In the genomic region with DNA sequence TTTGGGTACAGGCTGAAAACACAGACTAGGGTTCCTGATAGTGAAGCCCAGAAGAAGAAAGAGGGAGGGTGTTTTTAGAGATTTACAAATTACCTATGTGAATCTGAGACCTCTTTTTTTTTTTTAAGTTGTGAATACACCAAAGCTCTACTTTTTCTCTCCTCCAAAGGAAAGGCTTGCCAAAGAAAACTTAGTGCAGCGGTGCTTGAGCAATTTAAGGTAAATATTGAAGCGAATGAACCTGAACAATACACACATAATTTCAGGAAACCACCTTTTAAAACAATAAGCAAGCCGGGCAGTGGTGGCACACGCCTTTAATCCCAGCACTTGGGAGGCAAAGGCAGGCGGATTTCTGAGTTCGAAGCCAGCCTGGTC, we compare ENCODE assay signal across 8 mouse cellular contexts. TPM values are rescaled to one million over a fixed set of nuclear protein-coding genes. Genes with fewer than 3 reads are reported as not detected.
A peak's percentile ranks its signal among the peaks of the same experiment; 100 is the strongest.
DNase-seq lines count a peak whose midpoint lies in the region; ATAC-seq and TF ChIP-seq lines count a peak whose summit lies in the region.

No protein-coding gene starts in this region.

- H3K9me3 ChIP-seq in heart, embryonic 10.5 days = no peaks in the 10 kb centered on the region
- no peaks in the 10 kb centered on the region for H3K9me3 ChIP-seq in ES-Bruce4 (replicated peaks; ENCODE audit: control insufficient read depth, insufficient read depth, low read length, poor library complexity, severe bottlenecking)
- no peaks in the 10 kb centered on the region for H3K9me3 ChIP-seq in heart, embryonic 16.5 days (replicated peaks; ENCODE audit: control insufficient read depth, low read length)
- H3K9me3 ChIP-seq in lung, embryonic 16.5 days (ENCODE audit: control insufficient read depth, low read length) = no peaks in the 10 kb centered on the region

- intact Hi-C loops in heart, postnatal 10 days (cut with DNase I) = loop anchor here (2.0 to 5.0 kb wide), 3 partner anchors 56 to 206 kb away; a partner anchor contains a TSS

- H3K27me3 ChIP-seq in heart, embryonic 10.5 days (ENCODE audit: insufficient read depth, poor library complexity, severe bottlenecking) = no peaks in the 10 kb centered on the region
- no peaks in the 10 kb centered on the region for H3K27me3 ChIP-seq in ES-Bruce4 (ENCODE audit: control insufficient read depth, insufficient read depth, low read length, poor library complexity, severe bottlenecking)
- no peaks in the 10 kb centered on the region for H3K27me3 ChIP-seq in heart, embryonic 16.5 days (ENCODE audit: control insufficient read depth, insufficient read depth, low read length)
- H3K27me3 ChIP-seq in lung, embryonic 16.5 days (ENCODE audit: control insufficient read depth, insufficient read depth, low read depth, low read length) = no peaks in the 10 kb centered on the region

- 19% methylated on average over 6 of the region's 6 CpGs for WGBS in heart, embryonic 10.5 days
- 18% methylated on average over 6 of the region's 6 CpGs for WGBS in heart, embryonic 16.5 days
- WGBS in lung, embryonic 16.5 days = 13% methylated on average over 6 of the region's 6 CpGs

- H3K4me2 ChIP-seq in heart, embryonic 16.5 days (ENCODE audit: low read depth, low read length) = peak overlapping the region; percentile 64
- peak overlapping the region; percentile 75 for H3K4me2 ChIP-seq in lung, embryonic 16.5 days (ENCODE audit: low read depth, low read length)

- peak overlapping the region; percentile 98 for H3K27ac ChIP-seq in heart, embryonic 10.5 days
- H3K27ac ChIP-seq in ES-Bruce4 (ENCODE audit: insufficient read depth, low read length) = peak overlapping the region; percentile 96
- H3K27ac ChIP-seq in heart, embryonic 16.5 days (ENCODE audit: low read length) = peak overlapping the region; percentile 92
- peak overlapping the region; percentile 98 for H3K27ac ChIP-seq in lung, embryonic 16.5 days (ENCODE audit: low read length)

- TF ChIP-seq CTCF in ES-Bruce4 (IDR thresholded peaks at IDR 0.05; ENCODE audit: low read depth, low read length) = no peak

- DNase-seq in heart, embryonic 10.5 days (ENCODE audit: low spot score) = no peak
- DNase-seq in heart, postnatal 10 days = no peak
- DNase-seq in Muller cell, postnatal 12 days (ENCODE audit: inconsistent ontology term) = no peak
- no peak for DNase-seq in spleen, postnatal 14 days (ENCODE audit: low spot score in 2 of 2)
- DNase-seq in embryo, embryonic 10.5 days (ENCODE audit: low spot score) = no peak

- TF ChIP-seq EP300 in ES-Bruce4 (IDR thresholded peaks at IDR 0.05; ENCODE audit: insufficient read depth, low read depth, low read length) = no peak

- H3K4me3 ChIP-seq in heart, embryonic 10.5 days = peak overlapping the region; percentile 92
- H3K4me3 ChIP-seq in ES-Bruce4 (ENCODE audit: low read depth, low read length) = peak overlapping the region; percentile 92
- peak overlapping the region; percentile 95 for H3K4me3 ChIP-seq in heart, embryonic 16.5 days (ENCODE audit: low read length)
- peak overlapping the region; percentile 85 for H3K4me3 ChIP-seq in lung, embryonic 16.5 days (ENCODE audit: low read length)

- TF ChIP-seq POLR2A in ES-Bruce4 (IDR thresholded peaks at IDR 0.05; ENCODE audit: insufficient read depth, low read length) = no peak

- peak overlapping the region; percentile 98 for H3K9ac ChIP-seq in ES-Bruce4 (ENCODE audit: low read depth, poor library complexity, severe bottlenecking)
- H3K9ac ChIP-seq in heart, embryonic 16.5 days (ENCODE audit: low read length) = peak overlapping the region; percentile 97
- peak overlapping the region; percentile 97 for H3K9ac ChIP-seq in lung, embryonic 16.5 days (ENCODE audit: low read length)

- ATAC-seq in heart, embryonic 16.5 days (replicated peaks; ENCODE audit: extremely low read depth, insufficient read depth, low FRiP score) = no peak
- ATAC-seq in lung, embryonic 16.5 days (ENCODE audit: low read depth) = no peak

- H3K4me1 ChIP-seq in heart, embryonic 10.5 days = peaks cover 17% of the 10 kb centered on the region
- peaks cover 1% of the 10 kb centered on the region for H3K4me1 ChIP-seq in ES-Bruce4 (ENCODE audit: control insufficient read depth, insufficient read depth, low read length)
- peaks cover 21% of the 10 kb centered on the region for H3K4me1 ChIP-seq in heart, embryonic 16.5 days (ENCODE audit: control insufficient read depth, insufficient read depth, low read length)
- peaks cover 15% of the 10 kb centered on the region for H3K4me1 ChIP-seq in lung, embryonic 16.5 days (replicated peaks; ENCODE audit: control insufficient read depth, insufficient read depth, low read length)

- H3K36me3 ChIP-seq in heart, embryonic 10.5 days = peaks cover 12% of the 10 kb centered on the region
- H3K36me3 ChIP-seq in ES-Bruce4 (ENCODE audit: control insufficient read depth, insufficient read depth, low read length, poor library complexity, severe bottlenecking) = peaks cover 12% of the 10 kb centered on the region
- 0 out of 2 replicates have a peak, but pooled peaks cover 3% of the 10 kb centered on the region for H3K36me3 ChIP-seq in heart, embryonic 16.5 days (ENCODE audit: control insufficient read depth, insufficient read depth)
- H3K36me3 ChIP-seq in lung, embryonic 16.5 days (ENCODE audit: control insufficient read depth, insufficient read depth, low read length) = no peaks in the 10 kb centered on the region

RNA-seq across cellular contexts. Expression of a gene that starts 0.7 kb away (rescaled TPM):
- polyA plus RNA-seq in heart, embryonic 10.5 days (2016; fragmentation: Nextera tagmentation; extraction: Ambion mirVana) = 53.6 and 69.2 TPM in 2 replicates
- total RNA-seq in heart, postnatal 10 days (2021) = 10 to 100 TPM; 66.2 to 75.7 TPM
- 318 and 327 TPM in 2 replicates for polyA plus RNA-seq in ES-Bruce4 (2011; ENCODE audit: insufficient read depth, insufficient read length, low read depth, missing spikeins)
- polyA plus RNA-seq in heart, embryonic 16.5 days (2015; fragmentation: Nextera tagmentation; extraction: Ambion mirVana) = 32.3 and 32.6 TPM in 2 replicates
- polyA plus RNA-seq in lung, embryonic 16.5 days (2015; fragmentation: Nextera tagmentation; extraction: Ambion mirVana) = 53.9 and 59.6 TPM in 2 replicates
